Mouse (Mus musculus) layer of hippocampus, adult 18-20 months (tissue): Measurements from ENCODE around the gene Aar2. TPM values are rescaled to one million over a fixed set of nuclear protein-coding genes. Genes with fewer than 3 reads are reported as not detected.
"Not testable (repeated sequence)": the region's sequence is repeated elsewhere in the genome, so short reads cannot be mapped to it uniquely, and the experiment has no call there.

Experiments
- DNase-seq, 2 experiments: peaks; one replicate each; pipeline ENCODE4 v3.0.0; 2022; ENCODE audit warnings: low spot score in 2 of 2
- long read RNA-seq: library from polyadenylated mRNA; stranded (forward); transcript quantifications from one replicate; pipeline ENCODE4 v2.0.0, GENCODE M21; 2021
- total RNA-seq, 2 experiments: library from RNA; stranded (reverse); gene quantifications; 2 replicates each; pipeline ENCODE4 v1.2.3; 2021

Aar2 gene
- total RNA-seq, result 10 to 100 TPM; 34.4 to 34.7 TPM
- long read RNA-seq, transcript Aar2-201 (4 exons, 3,427 nt), result major isoform, 64 of 76 reads
- long read RNA-seq, partial matches to known transcripts, result 6 of 76 reads
- long read RNA-seq, other reads (novel, unspliced or antisense), result 6 of 76 reads

GRCm38 (mm10) chr2:156547123-156547891 is at the start of gene Aar2:
Aar2 (plus strand) TSS chr2:156547584.
- peak; percentile 62 to 80 for DNase-seq

DNA sequence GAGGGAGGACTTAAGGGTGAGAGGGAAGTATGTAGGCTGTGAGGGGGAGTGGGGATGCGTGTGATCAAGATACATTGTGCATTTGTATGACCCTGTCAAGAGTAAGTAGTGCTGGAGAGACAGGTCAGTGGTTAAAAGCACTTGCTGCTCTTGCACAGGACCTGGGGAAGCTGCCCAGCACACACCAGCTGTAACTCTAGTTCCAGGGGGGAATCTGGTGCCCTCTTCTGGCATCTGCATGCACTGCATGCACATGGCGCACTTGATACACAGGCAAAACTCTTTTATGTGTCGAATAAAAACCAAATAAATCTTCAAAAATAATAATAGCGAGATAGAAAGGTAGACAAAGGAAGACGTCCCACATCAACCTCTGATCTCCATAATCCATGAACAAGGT is 49.5 kb upstream of the Aar2 start:
- DNase-seq, result peak in 1 of 2 experiments; percentile 80

- DNase-seq, result no peak
Measured at GRCm38 (mm10) chr2:156501025-156501424, 46.4 kb upstream of the Aar2 start.

DNA sequence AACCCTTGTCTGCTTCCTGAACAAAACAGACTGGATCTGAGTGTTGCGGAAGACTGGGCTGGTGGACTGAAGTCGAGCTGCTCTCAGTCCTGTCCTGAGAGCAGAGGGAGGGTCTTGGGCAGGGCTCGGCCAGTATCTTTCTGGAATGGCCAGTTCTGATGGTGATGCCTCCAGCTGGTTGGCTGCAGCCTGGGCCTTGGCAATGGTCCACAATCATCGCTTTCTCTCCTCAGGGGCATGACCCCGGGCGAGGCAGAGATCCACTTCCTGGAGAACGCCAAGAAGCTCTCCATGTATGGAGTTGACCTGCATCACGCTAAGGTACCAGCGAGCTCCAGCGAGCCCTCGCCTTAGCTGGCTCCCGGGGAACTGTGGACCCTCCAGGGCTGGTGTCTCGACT is 41.9 kb upstream of the Aar2 start:
- DNase-seq, result no peak

- DNase-seq, result no peak
Measured at GRCm38 (mm10) chr2:156512028-156512427, 35.4 kb upstream of the Aar2 start.

DNA sequence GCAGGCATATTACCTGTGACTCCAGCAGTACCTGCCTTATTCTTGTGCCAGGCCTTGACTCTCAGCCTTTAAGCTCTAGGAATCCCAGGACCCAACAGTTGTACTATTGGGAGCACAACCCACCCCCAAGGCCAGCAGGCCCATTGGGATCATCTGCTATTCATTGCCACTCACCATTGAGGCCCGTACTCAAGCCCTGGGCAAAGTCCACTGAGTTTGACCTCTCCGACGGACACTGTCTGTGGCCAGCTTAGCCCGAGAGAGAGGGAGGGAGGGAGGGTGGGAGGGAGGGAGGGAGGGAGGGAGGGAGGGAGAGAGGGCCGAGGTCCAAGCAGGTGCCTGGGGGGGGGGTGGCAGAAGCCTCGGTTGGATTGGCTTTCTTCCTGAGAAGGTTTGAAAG is 34.8 kb upstream of the Aar2 start:
- no peak for DNase-seq

DNA sequence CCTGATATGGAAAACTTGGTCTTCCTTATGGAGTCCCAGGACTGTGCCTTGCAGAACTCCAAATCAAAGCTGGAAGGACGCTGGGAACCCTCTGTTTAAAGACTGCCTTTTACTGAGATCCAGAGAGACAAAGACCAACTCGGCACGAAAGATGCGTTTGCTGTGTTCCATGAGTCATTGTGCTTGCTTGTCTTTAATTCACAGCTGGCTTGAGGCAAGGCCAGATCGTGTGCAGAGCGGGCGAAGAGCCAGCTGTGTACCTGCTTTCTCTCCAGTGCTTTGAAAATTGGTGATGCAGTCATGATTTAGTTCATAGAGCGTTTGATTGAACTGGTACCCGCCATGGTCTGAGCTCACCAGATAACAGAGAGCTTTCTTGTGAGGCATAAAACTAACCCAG is 32.3 kb upstream of the Aar2 start:
- no peak for DNase-seq

GRCm38 (mm10) chr2:156515565-156516185 is 31.7 kb upstream of the Aar2 start:
- DNase-seq, result peak; percentile 57 to 90

GRCm38 (mm10) chr2:156516678-156517077 is 30.7 kb upstream of the Aar2 start:
- not testable (repeated sequence) for DNase-seq

- DNase-seq, result peak in 1 of 2 experiments; percentile 60
Measured at GRCm38 (mm10) chr2:156518306-156518705, 29.1 kb upstream of the Aar2 start.

DNA sequence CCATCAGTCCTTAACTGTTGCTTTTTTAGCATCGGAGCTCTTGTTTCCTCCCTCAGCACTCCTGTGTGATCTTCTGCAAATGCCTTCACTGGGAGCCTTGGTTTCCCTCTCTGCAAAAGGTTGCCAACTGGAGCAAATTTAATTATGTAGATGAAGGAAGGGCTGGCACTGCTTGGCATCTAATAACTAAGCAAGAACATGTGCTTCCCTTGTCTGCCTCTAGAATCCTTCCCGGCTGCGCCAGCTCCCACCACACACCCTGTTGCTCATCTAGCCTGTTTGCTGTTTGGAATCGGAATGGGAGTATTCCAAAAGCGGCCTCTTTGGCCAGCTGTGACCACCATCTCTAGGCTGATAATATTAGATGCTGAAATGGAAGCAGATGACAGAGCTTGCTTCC is 27.8 kb upstream of the Aar2 start:
- peak; percentile 42 to 55 for DNase-seq

- DNase-seq, result no peak
Measured at GRCm38 (mm10) chr2:156522994-156523393, 24.4 kb upstream of the Aar2 start.

GRCm38 (mm10) chr2:156524078-156524477 is 23.3 kb upstream of the Aar2 start:
- no peak for DNase-seq

GRCm38 (mm10) chr2:156529726-156530125 is 17.7 kb upstream of the Aar2 start:
- DNase-seq, result peak in 1 of 2 experiments; percentile 36

DNA sequence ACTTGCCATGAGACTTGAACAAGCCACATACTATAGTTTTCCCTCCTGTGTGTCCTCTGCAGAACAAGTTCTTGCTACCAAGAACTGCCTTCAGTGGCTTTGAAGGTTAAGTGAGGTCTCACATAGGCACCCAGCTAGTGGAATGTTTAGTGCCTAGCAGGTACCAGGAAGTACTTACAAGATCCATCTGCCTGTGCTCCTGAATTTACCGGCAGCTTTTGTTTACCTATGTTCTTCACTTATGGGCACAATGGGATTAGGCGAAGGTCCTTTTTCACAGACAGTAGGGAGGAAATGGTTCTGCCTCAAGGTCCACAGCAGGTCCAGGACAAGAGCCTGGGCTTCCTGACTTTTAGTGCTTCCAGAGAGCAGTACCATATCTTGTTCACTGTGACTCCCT is 14.2 kb upstream of the Aar2 start:
- no peak for DNase-seq

DNA sequence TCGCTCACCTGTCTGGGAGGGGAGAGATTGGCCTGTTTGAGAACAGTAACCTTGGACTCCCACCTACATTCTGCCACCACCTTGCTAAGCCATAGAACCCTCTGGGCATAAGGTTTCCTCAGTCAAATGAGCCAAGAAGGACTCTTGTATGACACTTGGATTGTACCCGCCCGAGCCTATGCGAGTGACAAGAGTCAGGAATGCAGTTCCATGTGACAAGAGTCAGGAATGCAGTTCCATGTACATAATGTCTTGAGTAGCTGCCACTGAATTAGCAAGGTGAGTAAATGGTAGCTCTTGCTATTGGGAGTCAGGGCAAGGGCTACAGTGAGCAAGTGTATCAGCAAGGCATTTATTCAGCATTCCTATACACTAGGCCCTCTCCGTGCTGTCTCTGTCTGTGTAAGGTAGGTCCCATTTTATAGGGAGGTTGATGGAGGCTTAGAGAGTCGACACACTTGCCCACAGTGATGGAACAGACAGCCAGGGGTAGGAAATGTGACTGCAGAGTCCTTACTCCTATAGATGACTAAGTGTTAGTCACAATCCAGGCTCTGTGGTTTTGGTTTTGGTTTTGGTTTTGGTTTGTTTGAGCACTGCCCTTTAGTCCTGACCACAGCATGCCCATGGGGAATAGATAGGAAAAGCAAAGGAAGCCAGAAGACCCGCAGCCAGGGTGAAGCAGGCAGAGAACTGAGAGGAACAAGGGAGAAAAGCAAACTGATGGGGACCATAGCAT is 8.4 kb upstream of the Aar2 start:
- DNase-seq, result no peak

GRCm38 (mm10) chr2:156540991-156541390 is 6.4 kb upstream of the Aar2 start:
- no peak for DNase-seq

- DNase-seq, result no peak
Measured at GRCm38 (mm10) chr2:156542410-156542809, 5.0 kb upstream of the Aar2 start.

DNA sequence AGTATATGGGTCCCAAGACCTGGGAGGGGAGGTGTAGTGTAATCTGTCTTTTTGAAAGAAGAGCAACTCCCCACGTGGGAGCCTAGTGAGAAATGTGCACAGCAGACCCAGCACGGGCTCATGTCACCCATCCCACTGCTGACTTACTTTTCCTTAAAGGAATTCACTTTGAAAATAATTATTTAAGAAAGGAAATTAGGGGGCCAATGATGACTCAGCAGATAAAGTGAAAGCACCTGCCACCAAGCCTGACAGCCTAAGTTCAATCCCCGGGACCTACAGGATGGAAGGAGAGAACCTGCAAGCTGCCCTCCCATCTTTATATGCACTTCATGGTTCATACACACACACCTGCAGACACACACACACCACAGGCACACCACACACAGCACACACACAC is 3.6 kb upstream of the Aar2 start:
- no peak for DNase-seq

- DNase-seq, result no peak
Measured at GRCm38 (mm10) chr2:156552421-156552820, 5.0 kb downstream of the Aar2 start.

DNA sequence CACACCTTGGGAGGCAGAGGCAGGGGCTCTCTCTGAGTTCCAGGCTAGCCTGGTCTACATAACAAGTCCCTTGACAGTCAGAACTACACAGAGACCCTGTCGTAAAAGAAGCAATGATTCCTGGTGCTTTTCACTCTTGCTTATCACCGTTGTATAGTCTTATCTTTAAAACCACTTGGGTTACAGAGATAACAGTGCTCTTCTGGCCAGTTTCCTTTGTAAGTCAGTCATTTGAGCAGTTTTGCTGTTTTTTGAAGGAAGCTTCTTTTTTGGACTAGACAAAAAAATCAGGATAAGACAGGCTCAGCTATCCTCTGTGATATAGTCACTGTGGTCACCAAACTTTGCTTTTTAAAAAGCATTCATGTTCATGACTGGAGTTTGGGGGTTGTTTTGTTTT is 14.4 kb downstream of the Aar2 start:
- DNase-seq, result no peak

GRCm38 (mm10) chr2:156563557-156563956 is 16.2 kb downstream of the Aar2 start:
- DNase-seq, result peak; percentile 66 to 87
